Mouse (Mus musculus) kidney, adult 18-20 months (tissue): ENCODE measurements around the gene Tm9sf2.
A peak's percentile ranks its signal among the peaks of the same experiment; 100 is the strongest.
"Not testable (repeated sequence)": the region's sequence is repeated elsewhere in the genome, so short reads cannot be mapped to it uniquely, and the experiment has no call there.

Experiments used
- DNase-seq: peaks from one replicate; pipeline ENCODE4 v3.0.0; 2021

The Tm9sf2 gene

GRCm38 (mm10) chr14:122101890-122102289 lies 4.9 kb upstream of the Tm9sf2 start:
- DNase-seq: not testable (repeated sequence)

DNA sequence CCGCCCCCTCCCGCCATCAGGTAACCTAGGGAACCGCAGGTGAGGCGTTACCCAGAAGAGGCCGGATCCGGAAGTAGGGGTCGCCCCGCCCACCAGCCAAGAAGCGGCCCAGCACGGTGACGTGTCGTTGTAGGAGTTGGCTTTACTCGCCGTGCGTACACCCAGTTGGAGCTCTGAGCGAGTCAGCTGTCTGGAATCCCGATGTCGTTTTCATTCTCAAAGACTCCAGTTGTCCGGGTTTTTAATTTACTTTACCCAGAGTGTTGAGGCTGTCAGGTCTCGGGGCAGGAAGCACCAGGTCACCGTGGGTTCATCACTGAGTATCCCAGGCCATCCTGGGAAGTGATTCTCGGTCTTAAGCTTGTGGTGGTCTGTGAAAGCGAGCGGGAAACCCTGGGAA lies 2.0 kb upstream of the Tm9sf2 start:
- DNase-seq: peak; percentile 94

DNA sequence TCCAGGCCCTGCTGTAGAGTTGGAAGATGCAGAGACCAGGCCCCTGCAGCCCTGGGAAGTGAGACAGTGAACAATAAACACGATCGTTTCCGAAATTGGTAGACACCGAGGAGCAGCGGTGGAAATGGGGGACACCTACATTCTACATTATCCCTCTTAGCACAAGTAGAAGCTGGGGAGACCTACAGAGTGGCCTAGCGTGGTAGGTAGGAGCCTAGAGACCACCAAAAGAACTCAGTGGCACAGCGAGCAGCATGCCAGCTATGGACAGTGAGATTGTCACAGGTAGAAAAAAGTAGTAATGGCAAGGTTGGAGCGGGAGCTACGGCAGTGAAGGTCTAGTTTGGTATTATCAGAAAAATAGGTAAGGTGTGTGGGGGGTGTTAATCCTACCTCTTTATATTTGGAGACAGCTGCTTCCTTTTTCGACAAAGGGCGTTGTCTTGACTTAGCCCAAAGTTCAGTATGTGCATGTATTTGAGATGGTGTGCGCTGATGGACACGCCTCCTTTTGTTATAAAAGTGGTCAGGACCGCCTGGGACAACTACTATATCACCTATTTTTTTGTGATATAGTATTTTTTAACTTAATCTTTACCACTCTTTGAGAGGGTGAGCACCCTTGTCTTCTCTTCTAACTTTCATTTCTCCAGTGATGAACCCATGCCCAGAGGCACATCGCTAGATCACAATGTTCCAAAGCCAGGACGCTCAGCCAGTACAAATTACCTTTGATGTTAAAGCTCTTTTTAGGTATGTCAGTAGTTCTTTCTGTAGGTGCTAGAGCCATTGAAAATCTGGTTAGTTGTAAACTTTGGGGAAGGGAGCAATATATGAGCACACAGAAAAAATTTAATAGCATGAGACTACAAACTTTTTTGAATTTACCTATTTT lies 1.2 kb upstream of the Tm9sf2 start:
- no peak for DNase-seq

DNA sequence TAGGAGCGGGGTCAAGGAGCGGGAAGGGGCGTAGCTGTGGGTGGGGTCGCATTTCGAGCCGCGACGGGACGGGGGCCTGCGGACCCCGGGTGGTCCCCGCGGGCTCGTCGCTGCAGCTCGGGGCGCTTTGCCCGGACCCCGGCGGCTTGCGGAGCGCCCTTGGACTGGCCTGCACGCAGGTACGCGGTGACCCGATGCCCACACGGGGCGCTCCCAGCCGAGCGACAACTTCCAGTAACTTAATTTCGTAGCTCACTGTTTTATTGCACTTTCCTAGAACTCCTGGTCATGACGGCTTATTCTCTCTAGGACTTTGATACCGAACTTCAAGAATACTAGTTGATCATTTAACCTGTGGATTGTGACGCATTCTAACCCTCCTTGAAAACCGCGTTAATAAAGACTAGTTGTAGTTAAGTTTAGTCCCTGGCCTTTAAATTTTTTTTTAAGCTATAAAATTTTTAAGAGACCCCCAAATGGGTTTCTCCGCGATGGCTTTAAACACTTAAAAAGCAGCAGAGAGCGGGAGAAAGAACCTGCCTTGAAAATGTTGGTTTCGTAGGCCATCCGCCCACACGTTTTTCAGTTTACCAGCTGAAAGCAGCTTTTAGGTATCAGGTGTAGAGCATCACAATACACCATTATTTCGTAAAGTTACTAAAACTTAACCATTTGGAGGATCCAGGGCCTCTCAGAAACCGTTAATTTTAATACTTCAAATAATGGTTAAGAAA lies 810 bp downstream of the Tm9sf2 start:
- DNase-seq: peak; percentile 65

DNA sequence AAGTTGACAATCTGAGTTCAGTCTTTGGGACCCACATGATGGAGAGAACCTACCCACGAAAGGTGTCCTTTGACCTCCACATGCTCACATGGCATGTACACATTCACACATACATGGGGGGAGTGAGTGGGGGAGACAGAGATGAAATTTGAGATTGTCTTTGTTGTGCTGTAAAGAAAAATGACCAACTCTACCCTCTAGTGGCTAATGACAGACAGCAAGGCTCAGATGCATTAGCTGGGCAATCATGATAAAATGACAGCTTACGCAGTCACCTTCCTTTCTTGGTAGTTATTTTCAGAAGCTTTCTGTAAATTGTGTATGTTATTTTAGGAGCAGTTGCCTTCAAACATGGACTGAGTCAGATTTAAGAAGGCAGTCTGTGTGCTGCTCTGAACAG lies 4.8 kb downstream of the Tm9sf2 start:
- no peak for DNase-seq

GRCm38 (mm10) chr14:122112311-122112710 lies 5.5 kb downstream of the Tm9sf2 start:
- no peak for DNase-seq

GRCm38 (mm10) chr14:122116200-122116599 lies 9.4 kb downstream of the Tm9sf2 start:
- DNase-seq: no peak

GRCm38 (mm10) chr14:122130111-122130797 lies 23.4 kb downstream of the Tm9sf2 start:
- DNase-seq: no peak

DNA sequence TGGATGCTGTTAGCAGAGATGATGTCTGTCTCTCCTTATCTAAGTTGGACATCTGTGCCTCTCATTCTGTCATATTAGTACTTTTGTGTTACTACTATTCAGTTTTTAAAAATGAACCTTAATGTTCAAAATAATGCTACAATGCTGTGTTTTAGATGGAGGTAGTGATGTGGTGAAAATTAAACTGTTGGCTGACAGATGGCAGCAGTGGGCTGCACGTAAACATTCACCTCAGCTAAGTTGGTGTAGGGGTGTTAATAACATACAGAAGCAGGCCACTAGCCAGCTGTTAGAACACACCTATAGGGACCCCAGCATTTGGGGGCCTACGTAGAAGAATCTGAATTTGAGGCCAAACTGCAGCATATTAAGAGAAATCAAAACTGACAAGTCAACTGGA lies 24.8 kb downstream of the Tm9sf2 start:
- DNase-seq: no peak

DNA sequence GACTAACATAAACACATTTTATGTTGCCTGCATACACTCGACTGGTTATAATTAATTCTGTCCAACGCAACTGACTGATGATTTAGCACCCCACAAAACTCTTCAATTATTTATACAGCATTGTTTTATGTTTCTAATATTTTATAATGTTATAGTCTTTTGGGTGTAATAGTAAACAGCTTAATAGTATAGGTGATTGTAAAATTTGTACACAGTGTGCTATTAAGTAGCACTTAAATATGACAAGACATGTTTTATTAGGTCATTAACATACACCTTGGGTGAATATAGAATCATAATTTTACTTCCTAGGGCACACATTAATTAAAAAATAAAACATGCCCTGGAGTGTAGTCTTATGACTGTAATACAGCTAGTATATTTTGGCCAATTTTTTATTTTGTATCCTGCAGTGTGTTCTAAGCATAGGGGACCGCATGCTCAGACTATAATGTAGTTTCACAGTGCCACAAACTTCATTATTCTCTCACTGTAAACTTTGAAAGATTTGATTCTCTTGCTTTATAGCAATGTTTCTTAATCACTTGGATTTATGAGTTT lies 29.6 kb downstream of the Tm9sf2 start:
- no peak for DNase-seq

- DNase-seq: no peak
Measured at GRCm38 (mm10) chr14:122137234-122137633, 30.4 kb downstream of the Tm9sf2 start.

DNA sequence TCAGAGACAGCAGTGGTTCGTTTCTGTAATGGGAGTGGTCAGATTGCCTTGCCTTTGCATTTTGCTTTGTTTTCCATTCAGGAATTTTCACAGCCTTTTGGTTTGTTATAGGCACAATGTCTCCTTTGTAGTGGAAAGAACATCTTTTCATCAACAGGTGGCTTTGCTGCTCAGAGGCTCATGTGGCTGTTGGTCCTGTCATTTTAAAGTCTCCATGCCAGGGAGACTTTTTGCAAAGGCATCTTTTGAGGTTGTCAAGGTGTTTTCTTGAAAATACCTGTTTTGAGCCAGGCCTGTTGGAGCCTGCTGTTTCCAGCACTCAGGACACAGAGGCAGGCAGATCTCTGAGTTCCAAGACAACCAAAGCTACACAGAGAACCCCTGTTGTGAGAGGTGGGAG lies 33.3 kb downstream of the Tm9sf2 start:
- DNase-seq: no peak

DNA sequence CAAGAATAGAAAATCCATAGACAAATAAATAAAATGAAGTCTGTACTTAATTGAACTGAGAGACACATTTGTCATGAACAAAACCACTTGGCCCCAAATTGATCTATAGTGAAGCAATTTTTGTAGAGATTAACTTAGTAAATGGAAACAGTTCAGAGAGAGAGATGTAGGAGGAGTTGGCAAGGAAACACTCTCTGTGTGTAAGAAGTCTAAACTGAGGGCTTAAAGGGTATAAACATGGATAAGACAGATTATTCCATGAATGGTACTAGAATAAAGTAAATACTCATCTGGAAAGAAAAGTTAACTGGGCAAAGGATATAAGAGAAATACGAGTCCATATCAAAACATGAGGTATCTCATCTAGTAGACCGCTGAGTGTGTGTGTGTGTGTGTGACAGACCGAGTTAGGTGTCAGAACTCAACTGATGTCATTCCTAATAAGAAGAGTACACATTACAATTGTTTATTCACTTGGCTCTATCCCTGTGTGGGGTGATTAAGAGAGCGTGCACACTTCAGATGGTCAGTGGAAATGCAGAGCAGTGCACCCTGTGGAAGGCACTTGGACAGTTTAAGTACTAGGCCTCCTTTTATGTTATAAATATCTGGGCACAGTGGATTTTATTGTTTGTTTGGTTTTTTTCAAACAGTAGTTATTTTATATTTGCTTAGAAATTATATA lies 36.9 kb downstream of the Tm9sf2 start:
- no peak for DNase-seq

DNA sequence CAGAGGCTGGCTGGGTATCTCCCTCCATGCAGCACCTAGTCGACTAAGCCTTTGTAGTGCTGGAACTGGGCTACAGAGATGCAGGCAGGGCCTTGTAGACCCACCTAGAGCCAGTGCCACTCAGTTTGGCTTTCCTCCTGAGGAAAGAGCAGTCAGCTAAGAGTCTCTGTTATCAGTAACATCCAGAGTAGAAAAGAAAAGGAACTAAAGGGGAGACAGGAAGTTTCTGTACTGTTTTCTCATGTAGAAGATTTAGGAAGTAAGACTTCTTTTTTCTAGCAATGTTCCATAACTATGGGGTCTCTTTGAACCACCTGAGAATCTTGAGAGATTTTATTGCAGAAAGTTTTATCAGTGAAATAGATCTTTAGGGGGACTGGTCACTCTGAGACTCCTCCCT lies 38.5 kb downstream of the Tm9sf2 start:
- no peak for DNase-seq

DNA sequence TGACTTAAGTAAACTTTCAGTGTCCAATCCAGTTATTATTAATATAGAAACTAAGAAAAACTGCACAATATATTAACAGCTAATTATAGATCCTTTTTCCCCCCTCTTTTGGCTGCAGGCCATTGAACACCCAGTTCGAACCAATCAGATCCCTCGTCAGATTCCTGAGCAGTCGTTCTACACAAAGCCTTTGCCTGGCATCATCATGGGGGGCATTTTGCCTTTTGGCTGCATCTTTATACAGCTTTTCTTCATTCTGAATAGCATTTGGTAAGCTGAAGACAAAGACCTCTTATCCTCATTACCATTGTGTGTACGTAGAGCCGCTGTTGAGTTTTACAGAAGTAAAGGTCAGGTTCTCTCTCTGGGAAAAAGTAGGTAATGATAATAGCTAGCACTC lies 43.8 kb downstream of the Tm9sf2 start:
- DNase-seq: no peak

DNA sequence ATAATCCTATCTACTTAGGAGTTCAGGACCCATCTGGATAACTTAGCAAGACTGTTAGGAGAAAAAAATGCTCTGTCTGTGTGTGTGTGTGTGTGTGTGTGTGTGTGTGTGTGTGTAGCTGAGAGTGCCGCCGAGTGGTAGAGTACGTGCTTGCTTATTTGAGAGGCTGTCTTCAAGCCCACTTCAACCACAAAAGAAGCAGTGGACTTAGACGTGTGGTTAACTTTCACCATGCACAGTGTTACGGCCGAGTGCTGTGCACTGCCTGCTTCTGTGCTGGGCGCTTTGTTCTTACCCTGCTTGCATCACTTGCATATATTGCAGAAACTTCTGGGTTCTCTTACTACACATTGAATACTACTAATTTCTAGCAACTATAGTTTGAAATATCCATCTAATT lies 50.9 kb downstream of the Tm9sf2 start:
- no peak for DNase-seq

DNA sequence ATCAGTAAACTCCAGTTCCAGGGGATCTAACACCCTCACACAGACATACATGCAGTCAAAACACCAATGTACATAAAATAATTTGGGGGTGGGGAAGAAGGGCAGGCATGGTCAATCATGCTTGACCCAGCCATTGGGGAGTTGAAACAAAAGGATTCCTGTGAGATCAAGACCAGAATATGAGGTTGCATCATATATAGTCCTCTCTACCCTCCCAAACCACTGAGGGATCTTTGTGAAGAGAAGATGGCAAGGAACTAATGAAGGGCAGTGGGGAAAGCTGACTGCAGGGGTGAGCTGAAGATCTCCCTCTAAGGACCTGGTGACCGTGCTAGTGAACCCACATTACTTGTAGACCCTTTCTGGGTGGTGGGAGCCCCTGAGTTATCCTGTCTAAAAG lies 54.1 kb downstream of the Tm9sf2 start:
- DNase-seq: no peak

GRCm38 (mm10) chr14:122168912-122169311 lies 62.1 kb downstream of the Tm9sf2 start:
- DNase-seq: no peak

DNA sequence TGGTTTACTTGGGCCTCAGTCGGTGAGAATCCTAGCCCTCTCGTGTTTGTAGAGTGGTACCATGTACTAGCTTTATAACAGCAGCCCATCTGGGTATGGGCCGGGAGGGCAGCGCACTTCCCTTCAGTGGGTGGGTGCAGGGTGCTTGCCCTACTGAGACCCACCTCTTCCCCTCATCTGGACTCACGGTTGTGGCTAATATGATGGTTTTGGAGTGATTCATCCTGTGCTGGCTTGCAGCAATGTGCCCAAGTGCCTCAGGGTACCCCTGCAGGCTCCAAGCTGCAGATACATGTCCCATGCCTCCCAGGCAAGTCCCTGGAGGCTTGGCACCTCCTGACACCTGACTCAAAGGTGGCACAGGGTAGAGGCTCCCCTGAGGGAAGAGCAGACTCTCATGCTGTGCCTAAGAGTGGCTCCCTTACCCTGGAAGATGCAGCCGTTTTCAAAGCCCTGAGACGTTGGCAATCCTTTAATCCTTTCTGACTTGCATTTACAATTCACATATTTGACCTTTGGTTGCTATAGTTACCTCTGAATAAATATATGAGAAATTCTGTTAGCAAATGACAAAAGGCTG lies 63.5 kb downstream of the Tm9sf2 start:
- no peak for DNase-seq

DNA sequence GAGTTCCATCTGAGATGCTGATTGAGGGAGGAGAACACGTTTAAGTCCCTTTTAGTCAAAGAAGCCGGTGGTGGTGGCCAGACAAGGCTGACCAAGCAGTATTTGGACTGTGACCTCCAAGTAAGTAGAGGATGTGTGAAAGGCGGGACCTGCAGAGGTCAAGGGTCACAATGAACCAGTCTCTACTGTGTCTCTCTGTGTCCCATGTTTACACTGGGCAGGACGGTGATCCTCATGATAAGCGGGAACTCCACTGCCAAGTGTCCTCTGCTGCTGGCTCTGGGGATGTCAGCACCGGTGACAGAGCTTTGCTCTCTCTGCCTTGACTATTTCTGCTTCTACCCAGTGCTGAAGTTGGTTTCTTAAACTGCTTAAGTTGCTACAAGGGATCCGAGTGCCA lies 64.2 kb downstream of the Tm9sf2 start:
- peak; percentile 19 for DNase-seq

DNA sequence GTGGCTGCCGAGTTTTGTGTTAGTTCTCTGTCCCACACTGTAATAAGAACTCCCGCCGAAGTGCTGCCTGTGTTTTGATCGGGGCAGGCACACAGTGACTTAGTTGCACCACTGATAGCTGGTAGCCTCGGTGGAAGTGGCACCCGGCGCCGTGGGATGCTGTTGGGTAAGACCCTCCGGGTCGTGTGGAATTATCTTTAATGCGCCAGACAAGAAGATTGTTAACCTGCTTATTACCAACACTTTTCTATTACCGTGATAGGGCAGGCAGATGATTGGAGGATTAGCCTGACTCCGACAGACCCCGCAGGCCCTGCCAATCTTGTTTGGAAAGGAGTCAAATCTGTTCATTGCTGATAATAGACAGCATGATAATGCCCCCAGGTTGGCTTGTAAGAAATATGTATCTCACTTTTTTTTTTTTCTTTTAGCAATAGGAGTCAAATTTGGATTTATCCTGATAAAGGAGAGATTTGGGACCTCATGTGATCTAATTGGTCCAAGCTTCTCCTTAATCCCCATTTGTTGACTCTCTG lies 69.5 kb downstream of the Tm9sf2 start:
- DNase-seq: no peak

DNA sequence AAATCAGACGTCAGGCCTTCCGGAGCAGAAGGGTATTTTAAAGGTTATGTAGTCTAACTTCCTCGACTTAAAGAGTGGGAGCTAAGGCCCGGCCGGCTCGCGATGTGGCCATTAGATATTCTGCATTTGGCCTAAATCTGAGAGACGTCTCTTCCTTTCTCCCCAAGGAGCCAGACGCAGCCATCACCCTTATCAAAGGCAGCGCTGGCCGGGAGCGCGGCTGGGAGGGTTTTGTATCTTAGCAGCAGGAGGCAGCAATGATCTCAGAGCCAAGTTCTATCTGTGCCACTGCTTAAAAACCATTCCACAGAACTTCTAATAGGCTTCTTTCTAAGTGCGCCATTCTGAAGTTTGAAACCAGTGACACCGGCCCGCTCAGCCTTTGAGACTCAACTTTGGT lies 72.4 kb downstream of the Tm9sf2 start:
- DNase-seq: no peak
